Mouse (Mus musculus) hindbrain, embryonic 15.5 days (tissue): ENCODE data around the gene Med18. TPM values are rescaled to one million over a fixed set of nuclear protein-coding genes. Genes with fewer than 3 reads are reported as not detected.

Experiments
- ATAC-seq: fragments of 200-750 bp; cut with Nextera tagmentation; 2 replicates; pipeline ENCODE4 v1.8.0; 2017; ENCODE audit warnings: low read depth, moderate number of reproducible peaks, moderate TSS enrichment; ENCODE audit not compliant: low FRiP score
- H3K27ac ChIP-seq: fragments of 300-500 bp; sonication (generic); replicated peaks from 2 replicates; pipeline ENCODE4 v1.5.1; 2015; ENCODE audit warnings: mild to moderate bottlenecking, inconsistent platforms
- H3K27me3 ChIP-seq: fragments of 300-500 bp; sonication (generic); 2 replicates; pipeline ENCODE4 v1.6.1; 2015; ENCODE audit warnings: control low read depth, inconsistent platforms
- H3K36me3 ChIP-seq: fragments of 300-500 bp; sonication (generic); 2 replicates; pipeline ENCODE4 v1.6.1; 2015; ENCODE audit warnings: control low read depth, inconsistent platforms
- H3K4me1 ChIP-seq: fragments of 300-500 bp; sonication (generic); replicated peaks from 2 replicates; pipeline ENCODE4 v1.6.1; 2015; ENCODE audit warnings: control low read depth, inconsistent platforms
- H3K4me2 ChIP-seq: fragments of 300-500 bp; sonication (generic); 2 replicates; pipeline ENCODE4 v1.6.1; 2015; ENCODE audit warnings: moderate library complexity, mild to moderate bottlenecking, inconsistent platforms
- H3K4me3 ChIP-seq: fragments of 300-500 bp; sonication (generic); 2 replicates; pipeline ENCODE4 v1.5.1; 2015; ENCODE audit warnings: mild to moderate bottlenecking, inconsistent platforms
- H3K9ac ChIP-seq: fragments of 300-500 bp; sonication (generic); 2 replicates; pipeline ENCODE4 v1.6.1; 2015; ENCODE audit warnings: inconsistent platforms
- H3K9me3 ChIP-seq: fragments of 300-500 bp; sonication (generic); 2 replicates; pipeline ENCODE4 v1.6.1; 2016; ENCODE audit warnings: control low read depth, inconsistent platforms
- WGBS: fragments of 180-500 bp; shearing (Covaris S2); methylation state at CpG from one replicate; pipeline ENCODE4 v1.1.7; 2015; 5-methylcytosine and 5-hydroxymethylcytosine counted together
- polyA plus RNA-seq: library from polyadenylated mRNA; unstranded; fragments of >200 nt; fragmentation: Nextera tagmentation; extraction: Ambion mirVana; gene quantifications from 2 replicates; pipeline ENCODE4 v1.2.1, GENCODE M21; 2015

The Med18 gene
- polyA plus RNA-seq, 1 experiment from 2014 or later: 16.1 TPM

DNA sequence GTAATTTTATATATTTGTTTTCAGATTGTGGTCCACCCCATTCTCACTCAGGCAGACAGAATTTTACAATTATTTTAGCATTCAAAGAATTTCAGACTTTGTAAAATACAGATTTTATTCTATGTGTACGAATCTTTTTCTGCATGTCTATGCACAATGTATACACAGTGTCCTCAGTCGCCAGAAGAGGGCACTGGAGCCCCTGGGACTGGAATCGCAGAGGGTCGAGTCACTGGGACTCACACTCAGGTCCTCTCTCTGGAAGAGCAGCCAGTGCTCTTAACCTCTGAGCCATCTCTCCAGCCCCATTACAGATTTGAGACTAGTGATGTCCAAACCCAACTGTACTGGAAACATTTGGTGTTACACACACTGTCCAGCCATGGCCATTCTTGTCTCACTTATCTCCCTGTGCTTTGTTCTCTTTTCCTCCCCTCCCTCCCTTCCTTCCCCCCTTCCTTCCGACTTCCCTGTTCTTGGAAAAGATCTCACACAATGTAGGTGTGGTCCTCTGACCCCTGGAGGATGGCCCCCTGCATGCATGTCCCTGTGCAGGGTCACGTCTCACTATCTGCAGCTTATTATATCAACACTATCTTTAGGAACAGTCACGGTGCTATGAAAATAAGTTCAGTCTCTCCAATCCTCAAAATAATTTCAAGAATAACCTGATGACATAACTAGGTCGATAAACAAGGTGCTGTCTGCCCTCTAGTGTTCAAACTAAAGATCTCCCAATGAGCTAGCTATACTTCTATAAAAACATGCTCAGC, 52.2 kb downstream of the Med18 start:
- ATAC-seq: peak; percentile 19; the same call in 1 of the 2 replicates
- WGBS: 54% methylated on average over 8 of the region's 8 CpGs
- H3K4me2 ChIP-seq: no peak overlapping the region

DNA sequence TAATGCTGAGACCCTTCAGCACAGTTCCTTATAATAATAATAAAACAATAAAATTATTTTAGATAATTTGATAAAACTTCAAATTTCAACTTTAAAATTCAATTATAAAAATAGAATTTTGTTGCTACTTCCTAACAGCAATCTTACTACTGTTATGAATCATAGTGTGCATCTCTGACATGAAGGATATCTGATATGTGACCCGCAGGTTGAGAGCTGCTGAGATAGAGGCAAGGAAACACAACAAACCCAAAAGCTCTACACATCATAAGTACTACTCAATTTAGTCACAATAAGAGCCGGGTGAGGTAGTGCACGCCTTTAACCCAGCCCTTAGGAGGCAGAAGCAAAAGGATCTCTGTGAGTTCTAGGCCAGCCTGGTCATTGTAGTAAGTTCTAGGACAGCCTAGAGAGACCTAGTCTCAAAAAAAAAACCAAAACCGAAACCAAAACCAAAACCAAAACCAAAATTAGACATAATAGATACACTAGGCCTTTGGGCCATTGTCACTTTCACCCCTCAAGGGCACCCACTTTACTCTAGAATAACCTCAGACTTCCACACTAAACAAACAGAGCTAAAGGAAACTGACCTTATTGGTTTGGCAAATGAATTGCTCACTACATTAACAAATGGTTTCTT, 54.0 kb downstream of the Med18 start:
- ATAC-seq: no peak
- no peaks in the 10 kb centered on the region for H3K4me1 ChIP-seq
- 90% methylated on average over 4 of the region's 4 CpGs for WGBS
- no peaks in the 10 kb centered on the region for H3K9me3 ChIP-seq
- H3K36me3 ChIP-seq: no peaks in the 10 kb centered on the region
- H3K4me2 ChIP-seq: no peak overlapping the region
- no peak overlapping the region for H3K27ac ChIP-seq
- H3K4me3 ChIP-seq: no peak overlapping the region
- H3K9ac ChIP-seq: no peak overlapping the region
- H3K27me3 ChIP-seq: no peaks in the 10 kb centered on the region

More for the DNA sequence above, 52.2 kb downstream of the Med18 start:
- Histone ChIP-seq H3K9ac (no peak overlapping the region), H3K9me3 (no peaks in the 10 kb centered on the region), H3K4me3 (no peak overlapping the region), H3K27ac (0 out of 2 replicates have a peak overlapping the region, but pooled peaks have one; percentile 6), H3K27me3 (no peaks in the 10 kb centered on the region), H3K36me3 (no peaks in the 10 kb centered on the region), H3K4me1 (no peaks in the 10 kb centered on the region)

Other genes with a start within 250 kb of the Med18 start
- 38.8 and 44.0 TPM in 2 replicates for gene Gmeb1, start 202.3 kb downstream of the Med18 start, polyA plus RNA-seq
- gene Taf12, start 189.5 kb downstream of the Med18 start, polyA plus RNA-seq: 41.8 and 42.3 TPM in 2 replicates
- 3.1 and 3.4 TPM in 2 replicates for gene Rab42, start 160.5 kb downstream of the Med18 start, polyA plus RNA-seq
- 71.9 and 80.2 TPM in 2 replicates for gene Trnau1ap, start 134.4 kb downstream of the Med18 start, polyA plus RNA-seq
- 35.4 and 40.3 TPM in 2 replicates for gene Rcc1, start 110.3 kb downstream of the Med18 start, polyA plus RNA-seq
- 8.0 and 8.1 TPM in 2 replicates for gene Phactr4, start 41.4 kb downstream of the Med18 start, polyA plus RNA-seq
- gene Sesn2, start 46.6 kb upstream of the Med18 start, polyA plus RNA-seq: 11.1 and 11.5 TPM in 2 replicates
- gene Atpif1, start 69.7 kb upstream of the Med18 start, polyA plus RNA-seq: 1,320 and 1,434 TPM in 2 replicates
- gene Dnajc8, start 71.6 kb upstream of the Med18 start, polyA plus RNA-seq: 133 and 135 TPM in 2 replicates
- gene Ptafr, start 100.1 kb upstream of the Med18 start, polyA plus RNA-seq: 0.93 and 1.2 TPM in 2 replicates
- gene Eya3, start 175.1 kb upstream of the Med18 start, polyA plus RNA-seq: 11.7 and 13.4 TPM in 2 replicates